13 mouse cellular contexts compared by ENCODE assay signal in the genomic region with DNA sequence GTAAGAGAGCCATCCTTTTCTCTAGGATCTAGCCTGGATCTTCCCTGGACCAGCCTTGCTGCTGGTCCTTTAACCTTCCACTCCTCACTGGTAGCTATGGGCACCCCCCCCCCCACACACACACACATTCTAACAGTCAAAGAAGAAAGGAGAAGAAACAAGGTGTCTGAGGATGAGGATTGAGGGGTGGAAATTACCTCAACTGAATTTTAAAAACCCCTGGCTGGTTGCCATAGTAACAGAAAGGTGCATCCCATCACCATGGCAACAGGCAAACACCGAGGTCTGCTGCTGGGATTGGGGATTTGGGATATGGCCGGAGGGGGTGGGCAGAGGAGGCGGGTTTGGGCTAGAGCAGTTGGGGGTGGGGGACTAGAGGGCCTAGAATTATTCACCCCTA. TPM values are rescaled to one million over a fixed set of nuclear protein-coding genes. Genes with fewer than 3 reads are reported as not detected.
DNase-seq lines count a peak whose midpoint lies in the region; ATAC-seq lines count a peak whose summit lies in the region.
"Had no signal": no experiment of that assay in that cellular context is flagged by ENCODE, and none has a peak within 500 bp of the region (broad histone marks: within the 10 kb centered on the region; RNA-seq: fewer than 3 reads in every experiment).

No protein-coding gene starts in this region.

- DNase-seq in cerebellum, postnatal 10 days: peak; percentile 31 to 45
- no peak for DNase-seq in cerebellum, adult 18-20 months
- no peak for DNase-seq in hindbrain, embryonic 10.5 days (ENCODE audit: low spot score)
- peak; percentile 64 for DNase-seq in retina, postnatal 1 day
- no peak for DNase-seq in adrenal gland, adult (ENCODE audit: inconsistent age in 2 of 2, low spot score in 1 of 2)
- DNase-seq in frontal cortex, postnatal 36 days (ENCODE audit: low spot score in 2 of 2): no peak
- DNase-seq in spleen, adult 12 weeks (ENCODE audit: low spot score): no peak
- DNase-seq: gastrocnemius, postnatal 25 days; kidney, postnatal 4 days; thymus, postnatal 4 days had no signal

- peak overlapping the region; percentile 80 for H3K27ac ChIP-seq in hindbrain, embryonic 10.5 days
- peak overlapping the region; percentile 27; the same call in 1 of the 2 replicates for H3K27ac ChIP-seq in limb, embryonic 15.5 days

- WGBS in hindbrain, embryonic 10.5 days: 18% methylated on average over 3 of the region's 3 CpGs
- 33% methylated on average over 3 of the region's 3 CpGs for WGBS in limb, embryonic 15.5 days

- H3K36me3 ChIP-seq in hindbrain, embryonic 10.5 days: no peaks in the 10 kb centered on the region
- no peaks in the 10 kb centered on the region for H3K36me3 ChIP-seq in limb, embryonic 15.5 days
- H3K36me3 ChIP-seq: embryonic facial prominence, embryonic 12.5 days had no signal

- ATAC-seq in limb, embryonic 15.5 days (ENCODE audit: insufficient number of reproducible peaks, low FRiP score, low TSS enrichment, low read depth): no peak
- ATAC-seq: intestine, embryonic 16.5 days had no signal

- H3K9ac ChIP-seq in limb, embryonic 15.5 days: no peak overlapping the region
- H3K9ac ChIP-seq: embryonic facial prominence, embryonic 12.5 days had no signal

- H3K4me1 ChIP-seq in hindbrain, embryonic 10.5 days (replicated peaks): peaks cover 75% of the 10 kb centered on the region
- H3K4me1 ChIP-seq in limb, embryonic 15.5 days: peaks cover 58% of the 10 kb centered on the region

- no peak overlapping the region for H3K4me2 ChIP-seq in limb, embryonic 15.5 days
- H3K4me2 ChIP-seq: embryonic facial prominence, embryonic 12.5 days had no signal

- H3K9me3 ChIP-seq in hindbrain, embryonic 10.5 days: no peaks in the 10 kb centered on the region
- no peaks in the 10 kb centered on the region for H3K9me3 ChIP-seq in limb, embryonic 15.5 days
- H3K9me3 ChIP-seq: embryonic facial prominence, embryonic 12.5 days had no signal

- H3K4me3 ChIP-seq in hindbrain, embryonic 10.5 days: no peak overlapping the region
- no peak overlapping the region for H3K4me3 ChIP-seq in limb, embryonic 15.5 days
- H3K4me3 ChIP-seq: embryonic facial prominence, embryonic 12.5 days had no signal

- peaks cover 17% of the 10 kb centered on the region; the same call in 1 of the 2 replicates for H3K27me3 ChIP-seq in hindbrain, embryonic 10.5 days (ENCODE audit: insufficient read depth, poor library complexity, severe bottlenecking)
- H3K27me3 ChIP-seq in limb, embryonic 15.5 days: no peaks in the 10 kb centered on the region
- H3K27me3 ChIP-seq: embryonic facial prominence, embryonic 12.5 days had no signal

RNA-seq across cellular contexts. Expression of a gene that starts 19.4 kb away (rescaled TPM):
- polyA plus RNA-seq in hindbrain, embryonic 10.5 days (2016; fragmentation: Nextera tagmentation; extraction: Ambion mirVana): 14.5 and 16.4 TPM in 2 replicates
- polyA plus RNA-seq in limb, embryonic 15.5 days (2015; fragmentation: Nextera tagmentation; extraction: Ambion mirVana): 26.6 and 38.2 TPM in 2 replicates

RNA-seq across cellular contexts. Expression of a gene that starts 41.1 kb away (rescaled TPM):
- 196 and 204 TPM in 2 replicates for polyA plus RNA-seq in hindbrain, embryonic 10.5 days (2016; fragmentation: Nextera tagmentation; extraction: Ambion mirVana)
- polyA plus RNA-seq in limb, embryonic 15.5 days (2015; fragmentation: Nextera tagmentation; extraction: Ambion mirVana): 193 and 212 TPM in 2 replicates

RNA-seq across cellular contexts. Expression of a gene that starts 50.2 kb away (rescaled TPM):
- 2.6 and 3.1 TPM in 2 replicates for polyA plus RNA-seq in hindbrain, embryonic 10.5 days (2016; fragmentation: Nextera tagmentation; extraction: Ambion mirVana)
- 2.8 TPM in 2 replicates for polyA plus RNA-seq in limb, embryonic 15.5 days (2015; fragmentation: Nextera tagmentation; extraction: Ambion mirVana)

Comparison
In these comparisons a context has a peak if more than half of its experiments do, and no peak if none do; other contexts are left out.
1. DNase-seq: peak in cerebellum, postnatal 10 days (2 of 2) and retina, postnatal 1 day (single experiment); none in cerebellum, adult 18-20 months (0 of 2), hindbrain, embryonic 10.5 days (single experiment), adrenal gland, adult (0 of 2), frontal cortex, postnatal 36 days (0 of 2) and spleen, adult 12 weeks (single experiment).